Mouse (Mus musculus) hindbrain, embryonic 15.5 days (tissue): Measurements from ENCODE around the gene Meis1. TPM values are rescaled to one million over a fixed set of nuclear protein-coding genes. Genes with fewer than 3 reads are reported as not detected.

Experiments
- ATAC-seq: fragments of 200-750 bp; cut with Nextera tagmentation; 2 replicates; pipeline ENCODE4 v1.8.0; 2017; ENCODE audit warnings: low read depth, moderate number of reproducible peaks, moderate TSS enrichment; ENCODE audit not compliant: low FRiP score
- H3K27ac ChIP-seq: fragments of 300-500 bp; sonication (generic); replicated peaks from 2 replicates; pipeline ENCODE4 v1.5.1; 2015; ENCODE audit warnings: mild to moderate bottlenecking, inconsistent platforms
- H3K27me3 ChIP-seq: fragments of 300-500 bp; sonication (generic); 2 replicates; pipeline ENCODE4 v1.6.1; 2015; ENCODE audit warnings: control low read depth, inconsistent platforms
- H3K36me3 ChIP-seq: fragments of 300-500 bp; sonication (generic); 2 replicates; pipeline ENCODE4 v1.6.1; 2015; ENCODE audit warnings: control low read depth, inconsistent platforms
- H3K4me1 ChIP-seq: fragments of 300-500 bp; sonication (generic); replicated peaks from 2 replicates; pipeline ENCODE4 v1.6.1; 2015; ENCODE audit warnings: control low read depth, inconsistent platforms
- H3K4me2 ChIP-seq: fragments of 300-500 bp; sonication (generic); 2 replicates; pipeline ENCODE4 v1.6.1; 2015; ENCODE audit warnings: moderate library complexity, mild to moderate bottlenecking, inconsistent platforms
- H3K4me3 ChIP-seq: fragments of 300-500 bp; sonication (generic); 2 replicates; pipeline ENCODE4 v1.5.1; 2015; ENCODE audit warnings: mild to moderate bottlenecking, inconsistent platforms
- H3K9ac ChIP-seq: fragments of 300-500 bp; sonication (generic); 2 replicates; pipeline ENCODE4 v1.6.1; 2015; ENCODE audit warnings: inconsistent platforms
- H3K9me3 ChIP-seq: fragments of 300-500 bp; sonication (generic); 2 replicates; pipeline ENCODE4 v1.6.1; 2016; ENCODE audit warnings: control low read depth, inconsistent platforms
- WGBS: fragments of 180-500 bp; shearing (Covaris S2); methylation state at CpG from one replicate; pipeline ENCODE4 v1.1.7; 2015; 5-methylcytosine and 5-hydroxymethylcytosine counted together
- polyA plus RNA-seq: library from polyadenylated mRNA; unstranded; fragments of >200 nt; fragmentation: Nextera tagmentation; extraction: Ambion mirVana; gene quantifications from 2 replicates; pipeline ENCODE4 v1.2.1, GENCODE M21; 2015

Meis1 gene
- polyA plus RNA-seq, 1 experiment from 2014 or later = 178 TPM

DNA sequence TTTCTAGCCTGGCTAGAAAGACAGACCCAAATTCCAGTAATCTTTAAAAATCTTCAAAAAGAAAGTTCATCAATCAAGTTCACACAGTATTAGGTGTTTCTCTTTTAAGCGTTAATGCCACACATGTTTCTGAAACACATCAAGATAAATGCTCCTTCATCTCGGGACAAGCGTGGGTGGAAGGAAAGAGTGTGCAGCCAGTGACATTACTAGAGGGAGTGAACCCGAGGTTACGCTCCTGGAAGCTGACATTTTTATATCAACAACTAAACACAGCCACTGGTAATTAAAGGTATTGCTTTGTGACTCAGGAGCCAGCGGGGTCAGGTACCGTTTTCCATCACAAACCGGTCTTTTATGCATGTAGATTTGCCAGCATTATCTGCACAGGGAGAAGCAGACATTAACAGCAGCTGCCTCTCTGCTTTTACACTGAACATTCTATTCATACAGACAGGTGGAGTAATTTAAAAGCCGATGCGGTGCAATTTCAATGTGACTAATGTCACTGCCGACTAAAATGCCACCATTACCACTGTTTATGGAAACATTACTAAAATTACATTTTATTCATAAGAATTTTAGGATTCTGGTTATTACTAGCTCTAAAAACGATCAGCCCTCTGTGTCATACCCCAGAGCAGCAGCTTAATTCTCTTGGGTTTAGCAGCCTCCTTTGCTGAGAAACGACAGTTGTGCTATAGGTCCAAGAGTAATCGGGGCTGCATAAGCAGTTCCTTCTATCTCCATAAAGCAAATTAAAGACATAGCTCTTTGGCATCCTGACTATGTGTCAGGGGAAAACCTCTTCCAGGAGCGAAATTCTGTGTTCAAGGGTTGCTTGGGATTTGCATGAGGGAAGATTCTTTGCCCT is 87.5 kb downstream of the Meis1 start:
- Histone ChIP-seq H3K27ac (peak overlapping the region; percentile 53), H3K9ac (peak overlapping the region; percentile 26; the same call in 1 of the 2 replicates), H3K4me2 (peak overlapping the region; percentile 20), H3K4me3 (no peak overlapping the region), H3K36me3 (no peaks in the 10 kb centered on the region), H3K27me3 (no peaks in the 10 kb centered on the region), H3K9me3 (no peaks in the 10 kb centered on the region), H3K4me1 (peaks cover 59% of the 10 kb centered on the region)
- 32% methylated on average over 15 of the region's 15 CpGs for WGBS
- no peak for ATAC-seq

DNA sequence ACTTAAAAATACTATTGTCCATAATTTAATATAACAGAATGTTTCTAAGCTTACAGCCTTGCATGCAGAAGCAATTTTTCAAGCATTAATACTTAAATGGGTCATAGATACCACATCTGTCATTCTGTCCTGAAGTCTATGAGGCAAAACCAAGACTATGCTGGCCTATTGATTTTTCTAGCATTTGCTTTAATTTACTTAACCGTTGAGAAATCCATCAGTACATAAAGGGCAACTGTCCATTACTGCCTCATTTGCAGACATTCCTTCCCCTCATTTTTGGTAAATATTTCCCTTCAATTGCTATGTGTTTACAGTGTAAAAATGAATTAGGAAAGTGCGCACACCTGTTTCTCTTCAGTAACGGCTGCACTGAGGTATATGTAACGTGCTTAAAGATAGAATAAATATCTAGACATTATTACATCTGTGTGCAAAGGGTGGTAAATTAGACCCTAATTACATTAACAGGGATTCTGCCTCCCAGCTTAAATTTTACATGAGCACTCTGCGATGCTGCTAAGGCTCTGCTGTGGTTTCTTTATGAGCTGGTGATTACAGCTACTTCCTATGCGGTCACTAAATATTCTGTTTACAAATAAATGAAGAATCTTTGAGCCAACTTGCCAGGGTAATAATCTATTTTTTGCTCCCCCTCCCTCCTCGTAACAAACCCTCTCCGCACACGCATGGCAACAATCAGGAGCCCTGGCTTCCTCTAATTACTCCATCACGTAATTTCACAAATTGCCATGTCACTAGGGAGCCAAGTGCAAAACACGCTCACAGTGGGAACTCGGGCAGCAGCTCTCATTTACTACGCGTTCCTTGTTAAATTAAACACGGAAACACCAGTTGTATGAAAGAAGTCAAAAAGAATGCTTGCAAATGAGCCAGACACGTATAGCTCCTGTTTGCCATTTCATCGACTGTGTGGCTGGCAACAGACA is 88.7 kb downstream of the Meis1 start:
- Histone ChIP-seq H3K4me2 (peak overlapping the region; percentile 20), H3K27ac (peak overlapping the region; percentile 53), H3K4me1 (peaks cover 50% of the 10 kb centered on the region), H3K27me3 (no peaks in the 10 kb centered on the region), H3K9ac (no peak overlapping the region), H3K36me3 (no peaks in the 10 kb centered on the region), H3K4me3 (no peak overlapping the region), H3K9me3 (no peaks in the 10 kb centered on the region)
- peak; percentile 39 for ATAC-seq
- 34% methylated on average over 17 of the region's 17 CpGs for WGBS

DNA sequence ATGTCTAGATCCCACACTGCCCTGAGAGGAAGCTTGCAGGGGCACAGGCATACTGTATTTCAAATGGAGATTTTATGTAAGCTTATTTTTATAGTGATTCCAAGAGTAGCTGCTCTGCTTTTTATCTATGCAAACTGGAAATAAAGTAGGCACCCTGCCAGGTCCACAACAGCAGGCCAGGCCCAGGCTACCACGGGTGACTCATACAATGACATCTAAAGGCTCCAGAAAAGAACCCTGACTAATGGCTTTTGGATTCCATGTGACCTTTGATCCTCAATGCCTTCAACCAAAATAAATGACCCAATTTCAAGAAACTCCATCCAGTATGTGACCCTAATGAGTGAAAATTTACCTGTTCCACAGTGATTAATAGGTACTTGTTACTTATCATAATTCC is 91.4 kb downstream of the Meis1 start:
- 4% methylated on average over 1 of the region's 1 CpGs for WGBS
- no peaks in the 10 kb centered on the region for H3K27me3 ChIP-seq
- H3K27ac ChIP-seq = no peak overlapping the region
- no peaks in the 10 kb centered on the region for H3K36me3 ChIP-seq
- H3K9me3 ChIP-seq = no peaks in the 10 kb centered on the region
- no peak overlapping the region for H3K4me2 ChIP-seq
- no peak overlapping the region for H3K9ac ChIP-seq
- H3K4me3 ChIP-seq = no peak overlapping the region
- no peak for ATAC-seq
- H3K4me1 ChIP-seq = peaks cover 47% of the 10 kb centered on the region

DNA sequence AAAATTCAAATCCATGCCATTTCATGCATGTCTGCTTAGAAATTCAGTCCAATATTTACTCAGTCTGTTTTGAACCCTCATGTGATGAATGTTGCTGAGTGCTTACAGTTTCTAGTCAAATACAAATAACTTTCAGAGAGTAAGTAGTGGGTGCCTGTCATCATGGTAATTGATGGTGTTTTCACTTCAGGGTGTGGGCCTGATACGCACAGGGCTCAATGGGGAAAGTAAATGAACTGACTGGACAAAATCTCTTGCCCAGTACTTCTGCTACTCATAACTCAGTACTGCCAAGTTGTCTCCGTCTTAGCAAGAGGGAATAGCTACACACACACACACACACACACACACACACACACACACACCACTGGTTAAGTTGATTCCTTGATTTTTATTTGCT is 92.0 kb downstream of the Meis1 start:
- Histone ChIP-seq H3K9me3 (no peaks in the 10 kb centered on the region), H3K27ac (no peak overlapping the region), H3K4me1 (peaks cover 43% of the 10 kb centered on the region), H3K9ac (no peak overlapping the region), H3K27me3 (no peaks in the 10 kb centered on the region), H3K36me3 (no peaks in the 10 kb centered on the region), H3K4me3 (no peak overlapping the region), H3K4me2 (no peak overlapping the region)
- ATAC-seq = no peak
- 22% methylated on average over 2 of the region's 2 CpGs for WGBS

DNA sequence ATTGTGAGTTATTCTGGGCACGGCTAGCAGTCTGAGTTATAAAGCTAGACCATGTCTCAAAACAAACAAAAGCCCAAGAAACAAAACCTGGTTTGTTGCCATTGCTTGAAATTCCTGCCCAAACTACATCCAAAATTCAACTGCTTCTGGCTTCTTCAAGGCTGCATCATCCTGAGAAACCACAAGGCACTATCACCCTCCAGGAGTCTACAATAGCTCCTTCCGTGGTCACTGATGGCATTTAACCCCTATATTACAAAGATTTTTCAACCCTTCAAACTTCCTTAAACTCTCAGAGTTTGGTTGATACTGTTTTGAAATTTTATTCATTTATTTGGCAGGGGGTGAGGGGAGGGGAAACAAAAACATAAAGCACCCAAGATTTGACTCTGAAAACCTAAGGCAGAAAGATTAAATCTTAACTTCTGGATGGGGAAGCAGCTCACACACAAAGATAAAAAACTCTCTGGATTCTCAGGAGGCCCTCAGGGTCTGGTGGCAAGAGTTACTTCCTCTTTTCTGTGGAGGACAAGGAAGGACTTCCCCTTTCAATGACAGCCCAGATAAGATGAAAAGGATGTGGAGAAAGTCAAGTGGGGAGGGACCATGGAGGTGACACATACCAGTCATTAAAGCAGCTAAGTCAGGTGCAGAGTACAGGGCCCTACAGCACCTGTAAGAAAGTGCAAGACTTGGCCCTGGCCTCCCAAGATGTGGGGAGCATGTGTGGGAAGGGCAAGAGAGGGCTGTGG is 94.0 kb downstream of the Meis1 start:
- Histone ChIP-seq H3K27me3 (no peaks in the 10 kb centered on the region), H3K4me1 (peaks cover 23% of the 10 kb centered on the region), H3K36me3 (no peaks in the 10 kb centered on the region), H3K9me3 (no peaks in the 10 kb centered on the region), H3K9ac (no peak overlapping the region), H3K4me2 (no peak overlapping the region), H3K4me3 (no peak overlapping the region), H3K27ac (0 out of 2 replicates have a peak overlapping the region, but pooled peaks have one; percentile 28)
- 67% methylated on average over 2 of the region's 2 CpGs for whole genome bisulfite sequencing
- no peak for ATAC-seq

DNA sequence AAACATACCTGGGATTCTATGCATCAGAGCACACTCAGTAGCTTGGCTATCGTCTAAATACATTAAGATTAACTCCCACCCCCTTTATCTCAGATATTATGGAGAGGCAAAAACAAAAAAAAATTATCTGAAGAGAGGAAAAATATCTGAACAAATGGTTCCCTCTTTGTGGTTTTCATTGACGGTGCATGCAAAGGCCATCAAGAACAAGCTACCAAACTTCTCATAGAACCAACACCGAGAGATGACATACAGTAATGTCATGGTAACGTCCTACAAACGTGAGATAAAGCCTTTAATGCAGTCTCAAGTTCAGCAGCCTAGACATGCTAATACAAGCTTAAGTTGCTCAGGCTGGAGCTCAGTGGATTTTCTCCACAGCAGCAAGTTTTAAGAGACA is 95.5 kb downstream of the Meis1 start:
- H3K4me1 ChIP-seq = peaks cover 22% of the 10 kb centered on the region
- no peak overlapping the region for H3K4me2 ChIP-seq
- ATAC-seq = no peak
- H3K27ac ChIP-seq = no peak overlapping the region
- H3K9ac ChIP-seq = no peak overlapping the region
- WGBS = 83% methylated on average over 5 of the region's 5 CpGs
- H3K9me3 ChIP-seq = no peaks in the 10 kb centered on the region
- no peak overlapping the region for H3K4me3 ChIP-seq
- H3K36me3 ChIP-seq = no peaks in the 10 kb centered on the region
- H3K27me3 ChIP-seq = no peaks in the 10 kb centered on the region

DNA sequence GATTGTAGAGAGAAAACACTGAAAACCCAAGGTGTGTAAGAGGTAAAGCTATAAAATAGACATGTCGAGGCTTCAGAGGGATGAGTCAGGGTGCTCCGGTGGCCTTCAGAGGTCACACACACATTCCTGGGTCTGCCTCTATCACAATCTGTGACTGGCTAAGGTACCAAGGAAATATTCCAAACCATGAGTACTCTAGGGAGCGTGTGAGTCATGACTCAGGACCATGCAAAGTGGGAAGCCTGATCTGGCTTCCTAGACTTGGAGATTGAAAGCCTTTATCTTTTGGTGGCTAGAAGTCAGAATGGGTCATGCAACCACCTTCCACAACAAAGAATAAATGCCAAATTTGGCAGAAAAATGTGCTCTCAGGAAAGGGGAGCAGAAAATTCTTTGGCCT is 98.1 kb downstream of the Meis1 start:
- Histone ChIP-seq H3K4me2 (no peak overlapping the region), H3K36me3 (no peaks in the 10 kb centered on the region), H3K4me3 (no peak overlapping the region), H3K9ac (no peak overlapping the region), H3K4me1 (peaks cover 34% of the 10 kb centered on the region), H3K9me3 (no peaks in the 10 kb centered on the region), H3K27me3 (no peaks in the 10 kb centered on the region), H3K27ac (no peak overlapping the region)
- 93% methylated on average over 3 of the region's 3 CpGs for WGBS
- ATAC-seq = no peak

DNA sequence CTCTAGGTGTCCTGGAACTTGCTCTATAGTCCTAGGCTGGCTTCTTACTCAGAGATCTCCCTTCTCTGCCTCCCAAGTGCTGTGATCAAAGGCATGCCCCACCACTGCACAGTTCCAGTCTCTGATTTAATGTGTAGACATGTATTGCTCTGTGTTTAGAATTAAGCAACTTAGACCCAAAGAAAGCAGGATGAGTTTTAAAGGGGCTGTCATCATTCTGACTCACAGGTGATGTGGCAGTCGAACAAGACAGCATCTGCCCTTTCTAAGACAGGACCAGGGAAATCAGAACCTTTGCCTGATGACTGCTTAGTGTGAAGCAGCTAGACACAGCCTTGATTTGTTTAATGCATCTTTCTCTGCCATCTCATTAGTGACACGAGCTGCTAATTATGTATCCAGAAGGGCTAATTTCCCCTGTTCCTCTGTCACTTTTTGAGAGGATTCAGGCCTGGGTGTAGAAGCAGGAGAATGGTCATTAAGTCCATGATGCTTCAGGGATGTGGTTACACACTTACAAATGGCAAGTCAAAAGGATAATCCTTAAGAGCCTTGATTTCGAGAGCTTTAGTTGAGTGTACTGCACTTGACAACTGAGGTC is 99.5 kb downstream of the Meis1 start:
- H3K27me3 ChIP-seq = no peaks in the 10 kb centered on the region
- H3K4me1 ChIP-seq = peaks cover 40% of the 10 kb centered on the region
- H3K4me2 ChIP-seq = no peak overlapping the region
- ATAC-seq = no peak
- H3K9ac ChIP-seq = no peak overlapping the region
- WGBS = 55% methylated on average over 3 of the region's 3 CpGs
- no peaks in the 10 kb centered on the region for H3K36me3 ChIP-seq
- no peak overlapping the region for H3K4me3 ChIP-seq
- peak overlapping the region; percentile 9; the same call in 1 of the 2 replicates for H3K27ac ChIP-seq
- no peaks in the 10 kb centered on the region for H3K9me3 ChIP-seq

DNA sequence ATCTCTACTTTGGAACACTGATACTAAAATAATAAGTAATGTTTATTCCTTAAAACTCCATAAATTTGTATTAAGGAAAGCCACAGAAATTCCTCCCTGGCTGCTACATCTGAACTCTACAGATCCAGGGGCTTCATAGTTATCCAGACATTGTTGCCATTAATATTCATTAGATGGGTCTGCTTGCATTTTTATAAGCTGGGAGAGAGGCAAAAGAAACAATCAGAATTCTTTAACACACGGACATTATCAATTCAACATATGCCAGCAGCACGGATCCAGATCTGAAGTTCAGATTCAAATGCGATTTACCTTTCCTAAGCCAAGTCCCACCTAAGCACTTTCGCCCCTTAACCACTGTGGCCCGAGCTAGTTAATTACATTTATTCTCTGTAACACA is 100.9 kb downstream of the Meis1 start:
- Histone ChIP-seq H3K4me2 (no peak overlapping the region), H3K36me3 (no peaks in the 10 kb centered on the region), H3K9me3 (no peaks in the 10 kb centered on the region), H3K4me1 (peaks cover 51% of the 10 kb centered on the region), H3K4me3 (no peak overlapping the region), H3K27me3 (no peaks in the 10 kb centered on the region), H3K27ac (peak overlapping the region; percentile 49; the same call in 1 of the 2 replicates), H3K9ac (no peak overlapping the region)
- ATAC-seq = no peak
- WGBS = 23% methylated on average over 5 of the region's 5 CpGs

DNA sequence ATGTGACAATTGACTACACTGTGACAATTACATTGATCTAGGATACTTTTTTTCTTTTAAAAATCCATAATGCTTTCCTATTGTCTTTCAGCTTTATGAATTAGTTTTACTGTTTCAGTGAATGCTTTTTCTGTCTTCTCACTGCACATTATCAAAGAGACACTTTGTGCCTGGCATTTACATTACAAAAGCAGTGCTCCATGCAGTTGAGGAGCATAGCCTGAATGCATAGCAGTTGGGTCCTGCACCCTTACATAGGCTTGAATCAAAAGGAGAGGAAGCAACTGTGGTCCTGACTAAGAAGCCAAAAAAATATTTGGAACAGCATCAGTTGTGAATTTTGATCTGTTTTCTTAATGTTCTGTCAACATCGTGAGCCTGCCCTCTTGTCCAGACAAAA is 105.5 kb downstream of the Meis1 start:
- Histone ChIP-seq H3K4me1 (peaks cover 64% of the 10 kb centered on the region), H3K9me3 (no peaks in the 10 kb centered on the region), H3K27ac (peak overlapping the region; percentile 16; the same call in 1 of the 2 replicates), H3K27me3 (no peaks in the 10 kb centered on the region), H3K4me2 (no peak overlapping the region), H3K36me3 (no peaks in the 10 kb centered on the region), H3K4me3 (no peak overlapping the region), H3K9ac (no peak overlapping the region)
- WGBS = 25% methylated on average over 1 of the region's 1 CpGs
- ATAC-seq = no peak

DNA sequence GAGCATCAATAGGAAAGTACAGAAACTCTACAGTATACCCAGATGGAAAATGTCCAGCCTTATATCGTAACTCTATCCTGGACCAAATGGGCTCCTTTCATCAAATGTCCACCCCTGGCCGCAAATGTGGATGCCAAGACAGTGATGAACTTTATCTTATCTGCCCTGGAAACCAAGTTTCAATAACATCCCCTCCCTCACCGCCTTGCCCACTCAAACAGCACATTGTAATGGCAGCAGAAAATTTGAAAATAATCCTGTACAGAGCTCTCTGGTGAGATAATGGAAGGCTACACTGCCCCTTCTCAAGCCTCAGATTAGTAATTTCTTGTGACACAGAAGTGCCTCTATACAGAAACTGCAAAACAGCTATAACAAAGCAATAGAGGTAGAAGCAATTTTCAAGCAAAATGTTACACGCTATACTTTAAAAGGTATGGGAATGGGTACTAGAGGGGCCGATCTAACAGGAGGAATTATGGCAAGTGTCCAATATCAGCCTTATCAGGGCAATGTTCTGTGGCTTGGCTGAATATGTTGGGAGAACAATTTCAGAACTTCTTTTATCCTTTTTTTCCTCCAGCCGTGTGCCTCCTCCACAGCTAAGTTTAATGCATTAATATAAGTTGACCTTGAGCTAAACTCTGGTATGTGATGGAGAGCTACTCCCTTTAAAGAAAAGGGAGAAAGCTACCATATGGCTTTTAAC is 106.3 kb downstream of the Meis1 start:
- Histone ChIP-seq H3K4me1 (peaks cover 57% of the 10 kb centered on the region), H3K9ac (no peak overlapping the region), H3K27ac (peak overlapping the region; percentile 6), H3K27me3 (no peaks in the 10 kb centered on the region), H3K36me3 (no peaks in the 10 kb centered on the region), H3K4me2 (no peak overlapping the region), H3K9me3 (no peaks in the 10 kb centered on the region), H3K4me3 (no peak overlapping the region)
- WGBS = 51% methylated on average over 6 of the region's 6 CpGs
- ATAC-seq = no peak
